ENCODE assay signal across 8 mouse cellular contexts in genomic region chr8:79638707-79639549, GRCm38 (mm10). TPM values are rescaled to one million over a fixed set of nuclear protein-coding genes. Genes with fewer than 3 reads are reported as not detected.
DNase-seq lines count a peak whose midpoint lies in the region; ATAC-seq and TF ChIP-seq lines count a peak whose summit lies in the region.

No protein-coding gene starts in this region.

- peaks cover 5% of the 10 kb centered on the region for H3K4me1 ChIP-seq in cortical plate, adult 2 months (ENCODE audit: control insufficient read depth, insufficient read depth, low read length)
- H3K4me1 ChIP-seq in megakaryocyte, embryonic 14.5 days, result peaks cover 37% of the 10 kb centered on the region

- TF ChIP-seq CTCF in cortical plate, adult 2 months (IDR thresholded peaks at IDR 0.05; ENCODE audit: extremely low read depth, insufficient read depth, low read length), result no peak

- H3K9me3 ChIP-seq in megakaryocyte, embryonic 14.5 days, result peaks cover 13% of the 10 kb centered on the region

- ATAC-seq in activated CD4-positive, CD25-positive, alpha-beta regulatory T cell, adult 4 months, result peak; percentile 97

- peaks cover 14% of the 10 kb centered on the region for H3K36me3 ChIP-seq in megakaryocyte, embryonic 14.5 days (replicated peaks; ENCODE audit: low read length)

- TF ChIP-seq POLR2A in cortical plate, adult 2 months (IDR thresholded peaks at IDR 0.05; ENCODE audit: extremely low read depth, insufficient read depth, low read length), result peak; percentile 54; the same call in 1 of the 2 replicates

- peak overlapping the region; percentile 97 for H3K27ac ChIP-seq in cortical plate, adult 2 months (ENCODE audit: insufficient read depth, low read length)

- H3K4me3 ChIP-seq in cortical plate, adult 2 months (ENCODE audit: insufficient read depth, low read length), result peak overlapping the region; percentile 90
- H3K4me3 ChIP-seq in megakaryocyte, embryonic 14.5 days (replicated peaks), result peak overlapping the region; percentile 98

- no peaks in the 10 kb centered on the region for H3K27me3 ChIP-seq in megakaryocyte, embryonic 14.5 days (replicated peaks)

- DNase-seq in gastrocnemius, adult 8-10 months (ENCODE audit: low spot score in 2 of 2), result peak; percentile 98
- DNase-seq in hindlimb bud, embryonic 11.5 days (ENCODE audit: extremely low spot score, low read depth, low spot score), result peak; percentile 89
- peak; percentile 85 to 99 for DNase-seq in left cerebral cortex, adult 8-10 months (ENCODE audit: low spot score in 2 of 2)
- DNase-seq in right cerebral cortex, postnatal 10 days (ENCODE audit: low spot score in 2 of 2), result peak; percentile 99
- peak; percentile 90 for DNase-seq in urinary bladder, postnatal 25 days (ENCODE audit: low spot score)

RNA-seq across cellular contexts. Expression of gene Otud4, which starts 0.5 kb away (rescaled TPM):
- polyA plus RNA-seq in activated CD4-positive, CD25-positive, alpha-beta regulatory T cell, adult 4 months (2017; shearing (Covaris generic)), result 10 to 100 TPM; 13.1 to 20.5 TPM
- polyA plus RNA-seq in cortical plate, adult 2 months (2012; rRNA removed), result 25.5 and 27.4 TPM in 2 replicates
- total RNA-seq in gastrocnemius, adult 8-10 months (2022), result 10 to 100 TPM; 36.0 to 48.2 (median 47.0) TPM
- total RNA-seq in left cerebral cortex, adult 8-10 months (2022), result 10 to 100 TPM; 36.1 to 41.6 (median 38.0) TPM
- polyA plus RNA-seq in megakaryocyte, embryonic 14.5 days (2012; ENCODE audit: insufficient read depth, low replicate concordance), result 0.46 and 0.87 TPM in 2 replicates

Comparison
In these comparisons a context has a peak if more than half of its experiments do, and no peak if none do; other contexts are left out.
1. Peak in every context shown above with its lines: DNase-seq, ATAC-seq, H3K4me3 ChIP-seq and H3K27ac ChIP-seq.